Mouse (Mus musculus): ENCODE measurements around the gene Gm9736. TPM values are rescaled to one million over a fixed set of nuclear protein-coding genes. Genes with fewer than 3 reads are reported as not detected.
"Not testable (repeated sequence)": the region's sequence is repeated elsewhere in the genome, so short reads cannot be mapped to it uniquely, and the experiment has no call there.

Gm9736 gene
- polyA plus RNA-seq, 1 experiment from 2014 or later: not detected

- no peaks in the 10 kb centered on the region for H3K9me3 ChIP-seq
- H3K4me3 ChIP-seq: no peak overlapping the region
- H3K36me3 ChIP-seq: no peaks in the 10 kb centered on the region
- no peak for DNase-seq (ENCODE audit: low spot score)
- H3K27ac ChIP-seq: no peak overlapping the region
- no peaks in the 10 kb centered on the region for H3K4me1 ChIP-seq
- WGBS: 64% methylated on average over 4 of the region's 4 CpGs
- H3K27me3 ChIP-seq (ENCODE audit: insufficient read depth, poor library complexity, severe bottlenecking): no peaks in the 10 kb centered on the region
Measured at GRCm38 (mm10) chr10:77713734-77714133, 37.4 kb downstream of the Gm9736 start.

- not testable (repeated sequence) for DNase-seq (ENCODE audit: low spot score); H3K36me3 ChIP-seq; H3K27me3 ChIP-seq (ENCODE audit: insufficient read depth, poor library complexity, severe bottlenecking); H3K9me3 ChIP-seq; H3K4me3 ChIP-seq; H3K27ac ChIP-seq; H3K4me1 ChIP-seq
Measured at GRCm38 (mm10) chr10:77711157-77711556, 40.0 kb downstream of the Gm9736 start, which contains the start of gene Gm10024. Gene Gm10024 (plus strand): TSS chr10:77711457.

- DNase-seq (ENCODE audit: low spot score): no peak
- Histone ChIP-seq H3K36me3 (no peaks in the 10 kb centered on the region), H3K4me3 (no peak overlapping the region), H3K27me3 (ENCODE audit: insufficient read depth, poor library complexity, severe bottlenecking) (no peaks in the 10 kb centered on the region), H3K27ac (no peak overlapping the region), H3K9me3 (peaks cover 5% of the 10 kb centered on the region; the same call in 1 of the 2 replicates), H3K4me1 (no peaks in the 10 kb centered on the region)
- 79% methylated on average over 3 of the region's 3 CpGs for WGBS
Measured at GRCm38 (mm10) chr10:77709831-77710230, 41.3 kb downstream of the Gm9736 start.

- H3K27me3 ChIP-seq (ENCODE audit: insufficient read depth, poor library complexity, severe bottlenecking): no peaks in the 10 kb centered on the region
- H3K9me3 ChIP-seq: peaks cover 5% of the 10 kb centered on the region
- no peak for DNase-seq (ENCODE audit: low spot score)
- no peak within 1 kb of the TSS for H3K27ac ChIP-seq
- 86% methylated on average over 1 of the region's 1 CpGs for WGBS
- no peak within 1 kb of the TSS for H3K4me3 ChIP-seq
- H3K4me1 ChIP-seq: no peaks in the 10 kb centered on the region
- no peaks in the 10 kb centered on the region for H3K36me3 ChIP-seq
Measured at GRCm38 (mm10) chr10:77706326-77706725, 44.8 kb downstream of the Gm9736 start, which contains the start of gene Gm10272. Gene Gm10272 (plus strand): TSS chr10:77706626.

Other genes starting within 250 kb of the Gm9736 start
- gene Fam207a, start 235.6 kb downstream of the Gm9736 start, polyA plus RNA-seq (2016; fragmentation: Nextera tagmentation; extraction: Ambion mirVana): 30.7 and 45.6 TPM in 2 replicates
- 2.4 and 3.6 TPM in 2 replicates for gene Itgb2, start 221.1 kb downstream of the Gm9736 start, polyA plus RNA-seq (2016; fragmentation: Nextera tagmentation; extraction: Ambion mirVana)
- 94.9 and 97.0 TPM in 2 replicates for gene Pttg1ip, start 169.6 kb downstream of the Gm9736 start, polyA plus RNA-seq (2016; fragmentation: Nextera tagmentation; extraction: Ambion mirVana)
- 235 and 306 TPM in 2 replicates for gene Sumo3, start 145.3 kb downstream of the Gm9736 start, polyA plus RNA-seq (2016; fragmentation: Nextera tagmentation; extraction: Ambion mirVana)
- 2.1 and 2.7 TPM in 2 replicates for gene Gm49325, start 145.2 kb downstream of the Gm9736 start, polyA plus RNA-seq (2016; fragmentation: Nextera tagmentation; extraction: Ambion mirVana)
- gene Ube2g2, start 129.1 kb downstream of the Gm9736 start, polyA plus RNA-seq (2016; fragmentation: Nextera tagmentation; extraction: Ambion mirVana): 83.1 and 92.1 TPM in 2 replicates
- gene Tspear, start 64.8 kb downstream of the Gm9736 start, polyA plus RNA-seq (2016; fragmentation: Nextera tagmentation; extraction: Ambion mirVana): 0.14 and 0.38 TPM in 2 replicates
- not detected in 2 replicates for gene Gm19402, start 60.6 kb downstream of the Gm9736 start, polyA plus RNA-seq (2016; fragmentation: Nextera tagmentation; extraction: Ambion mirVana)
- gene Gm9508, start 54.1 kb downstream of the Gm9736 start, polyA plus RNA-seq (2016; fragmentation: Nextera tagmentation; extraction: Ambion mirVana): not detected in 2 replicates
- gene Gm10272, start 44.7 kb downstream of the Gm9736 start, polyA plus RNA-seq (2016; fragmentation: Nextera tagmentation; extraction: Ambion mirVana): not detected in 2 replicates
- not detected in 2 replicates for gene Gm10024, start 39.9 kb downstream of the Gm9736 start, polyA plus RNA-seq (2016; fragmentation: Nextera tagmentation; extraction: Ambion mirVana)
- not detected in 2 replicates for gene Gm10142, start 35.5 kb downstream of the Gm9736 start, polyA plus RNA-seq (2016; fragmentation: Nextera tagmentation; extraction: Ambion mirVana)
- gene Krtap12-1, start 30.8 kb downstream of the Gm9736 start, polyA plus RNA-seq (2016; fragmentation: Nextera tagmentation; extraction: Ambion mirVana): not detected in 2 replicates
- not detected in 2 replicates for gene Gm10100, start 24.9 kb downstream of the Gm9736 start, polyA plus RNA-seq (2016; fragmentation: Nextera tagmentation; extraction: Ambion mirVana)
- gene Gm18596, start 8.7 kb downstream of the Gm9736 start, polyA plus RNA-seq (2016; fragmentation: Nextera tagmentation; extraction: Ambion mirVana): not detected in 2 replicates
- gene Gm3233, start 8.3 kb upstream of the Gm9736 start, polyA plus RNA-seq (2016; fragmentation: Nextera tagmentation; extraction: Ambion mirVana): not detected in 2 replicates
- gene Gm3238, start 20.0 kb upstream of the Gm9736 start, polyA plus RNA-seq (2016; fragmentation: Nextera tagmentation; extraction: Ambion mirVana): not detected in 2 replicates
- not detected in 2 replicates for gene Gm7138, start 25.6 kb upstream of the Gm9736 start, polyA plus RNA-seq (2016; fragmentation: Nextera tagmentation; extraction: Ambion mirVana)
- gene Gm3250, start 31.2 kb upstream of the Gm9736 start, polyA plus RNA-seq (2016; fragmentation: Nextera tagmentation; extraction: Ambion mirVana): not detected in 2 replicates
- gene Gm7137, start 36.8 kb upstream of the Gm9736 start, polyA plus RNA-seq (2016; fragmentation: Nextera tagmentation; extraction: Ambion mirVana): not detected in 2 replicates
- not detected in 2 replicates for gene Gm9639, start 43.7 kb upstream of the Gm9736 start, polyA plus RNA-seq (2016; fragmentation: Nextera tagmentation; extraction: Ambion mirVana)
- gene Gm19668, start 47.8 kb upstream of the Gm9736 start, polyA plus RNA-seq (2016; fragmentation: Nextera tagmentation; extraction: Ambion mirVana): not detected in 2 replicates
- not detected in 2 replicates for gene Gm9507, start 60.5 kb upstream of the Gm9736 start, polyA plus RNA-seq (2016; fragmentation: Nextera tagmentation; extraction: Ambion mirVana)
- gene Gm2696, start 63.3 kb upstream of the Gm9736 start, polyA plus RNA-seq (2016; fragmentation: Nextera tagmentation; extraction: Ambion mirVana): not detected in 2 replicates
- not detected in 2 replicates for gene Krtap10-4, start 75.7 kb upstream of the Gm9736 start, polyA plus RNA-seq (2016; fragmentation: Nextera tagmentation; extraction: Ambion mirVana)
- gene Krtap10-10, start 84.6 kb upstream of the Gm9736 start, polyA plus RNA-seq (2016; fragmentation: Nextera tagmentation; extraction: Ambion mirVana): not detected in 2 replicates
- gene Gm36176, start 95.4 kb upstream of the Gm9736 start, polyA plus RNA-seq (2016; fragmentation: Nextera tagmentation; extraction: Ambion mirVana): not detected in 2 replicates
- gene Gm10318, start 101.5 kb upstream of the Gm9736 start, polyA plus RNA-seq (2016; fragmentation: Nextera tagmentation; extraction: Ambion mirVana): not detected in 2 replicates
- not detected in 2 replicates for gene Gm3285, start 110.6 kb upstream of the Gm9736 start, polyA plus RNA-seq (2016; fragmentation: Nextera tagmentation; extraction: Ambion mirVana)
- gene Lrrc3, start 151.2 kb upstream of the Gm9736 start, polyA plus RNA-seq (2016; fragmentation: Nextera tagmentation; extraction: Ambion mirVana): 2.7 and 4.9 TPM in 2 replicates
- gene Trpm2, start 219.2 kb upstream of the Gm9736 start, polyA plus RNA-seq (2016; fragmentation: Nextera tagmentation; extraction: Ambion mirVana): 0.43 TPM in 2 replicates
- 16.9 and 23.1 TPM in 2 replicates for gene 1810043G02Rik, start 227.2 kb upstream of the Gm9736 start, polyA plus RNA-seq (2016; fragmentation: Nextera tagmentation; extraction: Ambion mirVana)

Measured in heart, embryonic 10.5 days (tissue).